Mouse (Mus musculus): ENCODE results near the gene Gm13305. TPM values are rescaled to one million over a fixed set of nuclear protein-coding genes. Genes with fewer than 3 reads are reported as not detected.

Gene Gm13305
- polyA plus RNA-seq, 2 experiments = 0.10 to 0.89 TPM

Other genes starting within 250 kb of the Gm13305 start
- gene Gm20878, start 227.0 kb downstream of the Gm13305 start, polyA plus RNA-seq (2012; rRNA removed) = 3.7 and 5.8 TPM in 2 replicates
- gene Gm20878, start 227.0 kb downstream of the Gm13305 start, polyA plus RNA-seq (2014; fragmentation: Nextera tagmentation; extraction: Ambion mirVana) = 1.6 and 1.8 TPM in 2 replicates
- gene Fam205a4, start 202.5 kb downstream of the Gm13305 start, polyA plus RNA-seq (2012; rRNA removed) = 0.98 and 1.2 TPM in 2 replicates
- 0.58 and 0.66 TPM in 2 replicates for gene Fam205a4, start 202.5 kb downstream of the Gm13305 start, polyA plus RNA-seq (2014; fragmentation: Nextera tagmentation; extraction: Ambion mirVana)
- gene Gm21093, start 133.9 kb downstream of the Gm13305 start, polyA plus RNA-seq (2012; rRNA removed) = 0.04 and 0.20 TPM in 2 replicates
- 0.22 TPM in 1 of 2 replicates, not detected in the other for gene Gm21093, start 133.9 kb downstream of the Gm13305 start, polyA plus RNA-seq (2014; fragmentation: Nextera tagmentation; extraction: Ambion mirVana)
- gene Gm3893, start 77.4 kb downstream of the Gm13305 start, polyA plus RNA-seq (2012; rRNA removed) = not detected in 2 replicates
- gene Gm3893, start 77.4 kb downstream of the Gm13305 start, polyA plus RNA-seq (2014; fragmentation: Nextera tagmentation; extraction: Ambion mirVana) = not detected in 2 replicates
- not detected in 2 replicates for gene Gm13304, start 53.8 kb downstream of the Gm13305 start, polyA plus RNA-seq (2012; rRNA removed)
- gene Gm13304, start 53.8 kb downstream of the Gm13305 start, polyA plus RNA-seq (2014; fragmentation: Nextera tagmentation; extraction: Ambion mirVana) = 5.9 TPM in 1 of 2 replicates, not detected in the other
- 0.30 and 0.42 TPM in 2 replicates for gene Gm13306, start 15.2 kb downstream of the Gm13305 start, polyA plus RNA-seq (2012; rRNA removed)
- gene Gm13306, start 15.2 kb downstream of the Gm13305 start, polyA plus RNA-seq (2014; fragmentation: Nextera tagmentation; extraction: Ambion mirVana) = 0.64 TPM in 1 of 2 replicates, not detected in the other
- gene Gm10600, start 72.0 kb upstream of the Gm13305 start, polyA plus RNA-seq (2012; rRNA removed) = not detected in 2 replicates
- gene Gm10600, start 72.0 kb upstream of the Gm13305 start, polyA plus RNA-seq (2014; fragmentation: Nextera tagmentation; extraction: Ambion mirVana) = not detected in 2 replicates
- gene Ccl21b, start 87.2 kb upstream of the Gm13305 start, polyA plus RNA-seq (2012; rRNA removed) = 0.57 TPM in 1 of 2 replicates, not detected in the other
- gene Ccl21b, start 87.2 kb upstream of the Gm13305 start, polyA plus RNA-seq (2014; fragmentation: Nextera tagmentation; extraction: Ambion mirVana) = 1.4 TPM in 1 of 2 replicates, not detected in the other
- gene Gm21953, start 125.7 kb upstream of the Gm13305 start, polyA plus RNA-seq (2012; rRNA removed) = not detected in 2 replicates
- not detected in 2 replicates for gene Gm21953, start 125.7 kb upstream of the Gm13305 start, polyA plus RNA-seq (2014; fragmentation: Nextera tagmentation; extraction: Ambion mirVana)
- 0.09 TPM in 1 of 2 replicates, not detected in the other for gene Fam205a3, start 149.7 kb upstream of the Gm13305 start, polyA plus RNA-seq (2012; rRNA removed)
- not detected in 2 replicates for gene Fam205a3, start 149.7 kb upstream of the Gm13305 start, polyA plus RNA-seq (2014; fragmentation: Nextera tagmentation; extraction: Ambion mirVana)